Mouse (Mus musculus): ENCODE measurements around the gene Arhgap30.

The Arhgap30 gene

GRCm38 (mm10) chr1:171378298-171378697 is 10.5 kb upstream of the Arhgap30 start:
- peak; percentile 80 for DNase-seq

DNA sequence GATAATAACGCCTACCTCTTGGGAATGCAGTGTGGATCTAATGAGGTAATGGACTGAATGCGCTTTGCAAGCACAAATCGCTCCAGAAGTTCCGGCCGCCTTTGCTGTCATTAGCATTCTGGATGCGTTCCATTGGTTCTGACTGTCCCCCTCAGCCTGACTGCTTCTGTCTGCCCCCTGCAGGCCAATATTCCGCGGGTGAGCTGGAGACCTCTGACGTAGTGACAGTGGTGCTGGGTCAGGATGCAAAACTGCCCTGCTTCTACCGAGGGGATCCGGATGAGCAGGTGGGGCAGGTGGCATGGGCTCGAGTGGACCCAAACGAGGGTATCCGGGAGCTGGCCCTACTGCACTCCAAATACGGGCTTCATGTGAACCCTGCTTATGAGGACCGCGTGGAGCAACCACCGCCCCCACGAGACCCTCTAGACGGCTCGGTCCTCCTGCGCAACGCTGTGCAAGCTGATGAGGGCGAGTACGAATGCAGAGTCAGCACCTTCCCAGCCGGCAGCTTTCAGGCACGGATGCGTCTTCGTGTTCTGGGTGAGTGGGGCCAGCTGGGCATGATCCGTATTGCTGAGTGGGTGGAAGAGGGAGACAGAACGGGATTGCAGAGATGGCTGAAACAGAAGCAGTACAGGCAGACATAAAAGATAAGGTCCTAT is 8.7 kb upstream of the Arhgap30 start:
- peak; percentile 90 for DNase-seq

- DNase-seq, result no peak
Measured at GRCm38 (mm10) chr1:171382096-171382620, 6.6 kb upstream of the Arhgap30 start.

- DNase-seq, result no peak
Measured at GRCm38 (mm10) chr1:171384361-171384760, 4.4 kb upstream of the Arhgap30 start.

DNA sequence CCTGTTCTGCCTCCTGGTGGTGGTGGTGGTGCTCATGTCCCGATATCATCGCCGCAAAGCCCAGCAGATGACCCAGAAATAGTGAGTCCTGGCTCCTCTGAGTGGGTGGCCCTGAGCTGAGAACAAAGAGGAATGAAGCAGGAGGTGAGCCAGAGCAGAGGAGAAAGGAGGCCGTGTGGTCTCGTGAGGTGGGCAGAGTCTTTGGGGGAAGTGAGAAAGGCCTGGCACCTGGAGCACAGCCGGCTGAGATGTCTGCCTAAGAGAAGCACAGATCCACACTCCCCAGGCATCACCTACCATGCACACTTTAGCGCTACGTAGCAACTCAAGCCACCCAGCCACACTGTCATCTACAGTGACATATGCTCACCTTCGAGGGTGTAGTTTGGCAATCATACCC is 3.6 kb upstream of the Arhgap30 start:
- no peak for DNase-seq

GRCm38 (mm10) chr1:171387099-171387498 is 1.7 kb upstream of the Arhgap30 start:
- no peak for DNase-seq

GRCm38 (mm10) chr1:171390101-171390500 is 1.3 kb downstream of the Arhgap30 start:
- no peak for DNase-seq

- DNase-seq, result no peak
Measured at GRCm38 (mm10) chr1:171401821-171402220, 13.1 kb downstream of the Arhgap30 start.

GRCm38 (mm10) chr1:171402991-171403390 is 14.2 kb downstream of the Arhgap30 start:
- no peak for DNase-seq

DNA sequence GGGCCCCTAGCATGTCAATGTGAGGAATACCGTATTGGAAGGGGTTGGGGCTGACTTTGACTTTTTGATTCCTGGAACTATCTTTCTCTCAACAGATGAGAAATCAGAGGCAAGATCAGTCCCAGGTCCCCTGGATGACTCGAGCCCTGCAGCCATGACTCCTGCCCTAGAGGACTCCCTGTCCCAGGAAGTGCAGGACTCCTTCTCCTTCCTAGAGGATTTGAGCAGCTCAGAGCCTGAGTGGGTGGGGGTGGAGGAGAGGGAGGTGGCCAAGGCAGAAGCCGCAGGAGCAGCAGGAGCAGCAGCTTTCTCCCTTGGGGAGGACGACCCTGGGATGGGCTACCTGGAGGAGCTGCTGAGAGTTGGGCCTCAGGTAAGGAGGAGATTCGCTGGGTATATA is 18.5 kb downstream of the Arhgap30 start:
- DNase-seq, result no peak

- no peak for DNase-seq
Measured at GRCm38 (mm10) chr1:171410231-171410630, 21.5 kb downstream of the Arhgap30 start.

DNA sequence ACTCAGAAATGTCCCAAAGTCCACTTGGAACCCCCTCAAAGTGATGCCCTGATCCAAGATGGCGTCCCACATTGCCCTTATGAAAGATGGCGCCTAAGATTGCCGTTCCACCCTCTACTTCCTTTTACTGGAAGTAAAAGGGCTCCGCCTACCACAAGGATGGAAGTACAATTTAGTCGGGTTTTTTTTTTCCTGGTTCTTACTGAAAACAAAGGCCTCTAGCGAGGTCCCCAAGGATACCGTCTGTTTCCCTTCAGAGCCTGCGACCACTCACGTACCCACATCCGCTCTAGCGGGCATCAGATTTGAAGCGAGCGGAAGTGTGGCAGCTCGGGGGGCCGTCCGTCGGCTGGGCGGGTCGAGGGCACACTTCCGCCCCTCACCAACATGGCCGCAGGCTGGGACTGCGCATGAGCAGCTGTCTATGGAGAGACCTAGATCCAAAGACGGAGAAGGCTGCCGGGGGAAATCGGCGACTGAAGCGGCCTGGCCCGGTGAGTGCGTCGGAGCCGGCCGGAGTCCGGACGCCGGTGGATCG is 22.3 kb downstream of the Arhgap30 start, which contains the start of gene Usf1:
Usf1 (plus strand) TSS at position 367 of the 538 bp plus-strand sequence.
- peak; percentile 95 for DNase-seq

DNA sequence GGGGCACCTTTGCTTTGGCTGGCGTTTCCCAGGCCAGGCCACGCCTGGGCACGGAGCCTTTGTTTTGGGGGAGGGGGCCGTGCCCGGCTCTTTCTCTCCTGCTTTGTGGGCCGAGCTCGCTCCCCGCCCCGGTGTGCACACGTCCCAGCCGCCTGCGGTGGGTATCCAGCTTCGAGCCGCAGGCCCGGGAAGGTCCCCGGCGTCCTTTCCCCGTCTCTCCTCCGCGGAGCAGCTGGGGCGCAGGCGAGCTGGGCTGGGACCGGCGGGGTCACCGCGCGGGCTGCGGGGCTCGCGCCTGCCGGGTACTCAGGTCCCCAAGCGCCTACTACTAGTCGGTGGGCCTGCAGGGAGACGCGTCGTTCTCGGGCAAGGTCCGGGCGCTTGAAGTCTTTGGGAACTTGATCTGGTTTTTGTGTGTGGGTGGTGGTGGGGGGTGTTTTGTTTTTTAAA is 22.8 kb downstream of the Arhgap30 start:
- no peak for DNase-seq

- DNase-seq, result peak; percentile 40
Measured at GRCm38 (mm10) chr1:171412001-171412441, 23.3 kb downstream of the Arhgap30 start.

GRCm38 (mm10) chr1:171412446-171412845 is 23.7 kb downstream of the Arhgap30 start:
- no peak for DNase-seq

- no peak for DNase-seq
Measured at GRCm38 (mm10) chr1:171413608-171414007, 24.9 kb downstream of the Arhgap30 start.

- DNase-seq, result no peak
Measured at GRCm38 (mm10) chr1:171418660-171419059, 29.9 kb downstream of the Arhgap30 start, which contains the start of gene Tstd1. Gene Tstd1 (plus strand): TSS chr1:171418872.

DNA sequence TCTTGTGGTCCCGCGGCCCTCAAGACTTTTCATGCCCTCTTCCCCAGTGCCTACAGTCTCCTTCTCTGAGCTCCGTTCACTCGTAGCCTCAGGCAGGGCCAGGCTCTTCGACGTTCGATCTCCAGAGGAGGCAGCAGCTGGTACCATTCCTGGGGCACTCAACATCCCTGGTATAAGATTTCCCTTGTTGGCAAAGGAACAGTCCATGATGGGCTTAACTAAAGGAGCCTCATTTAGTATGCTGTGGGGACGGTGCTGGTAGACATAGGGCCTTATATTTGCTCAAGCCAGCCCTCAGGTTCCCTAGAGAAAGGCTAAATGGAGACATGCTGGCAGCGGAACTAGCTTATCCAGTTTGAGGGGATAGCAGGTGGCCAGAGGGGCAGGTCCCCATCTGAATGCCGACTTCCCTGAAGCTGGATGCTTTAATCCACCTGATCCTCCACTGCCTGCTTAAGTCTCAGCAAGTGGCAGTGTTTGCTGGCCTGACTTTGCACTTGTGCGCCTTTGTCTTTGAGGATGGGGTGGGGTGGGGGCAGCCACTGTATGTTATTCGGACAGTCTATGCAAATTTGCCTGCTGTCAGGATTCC is 30.6 kb downstream of the Arhgap30 start:
- DNase-seq, result no peak

DNA sequence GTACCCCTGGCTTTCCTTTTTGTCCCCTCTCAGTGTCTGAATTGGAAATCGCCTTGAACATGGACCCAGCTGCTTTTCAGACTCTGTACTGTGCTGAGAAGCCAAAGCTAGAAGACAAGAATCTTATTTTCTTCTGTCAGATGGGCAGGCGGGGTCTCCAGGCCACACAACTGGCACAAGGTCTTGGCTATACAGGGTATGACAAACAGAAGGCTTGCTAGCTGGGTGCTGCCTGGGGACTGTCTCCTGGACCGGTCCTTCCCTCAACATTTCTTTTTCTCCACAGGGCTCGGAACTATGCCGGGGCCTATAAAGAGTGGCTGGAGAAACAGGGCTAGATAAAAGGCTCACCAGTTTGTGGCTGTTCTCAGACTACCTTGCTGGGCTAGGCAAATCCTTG is 31.2 kb downstream of the Arhgap30 start:
- no peak for DNase-seq

- DNase-seq, result no peak
Measured at GRCm38 (mm10) chr1:171422504-171423095, 33.8 kb downstream of the Arhgap30 start.

- no peak for DNase-seq
Measured at GRCm38 (mm10) chr1:171424638-171425037, 35.9 kb downstream of the Arhgap30 start.

DNA sequence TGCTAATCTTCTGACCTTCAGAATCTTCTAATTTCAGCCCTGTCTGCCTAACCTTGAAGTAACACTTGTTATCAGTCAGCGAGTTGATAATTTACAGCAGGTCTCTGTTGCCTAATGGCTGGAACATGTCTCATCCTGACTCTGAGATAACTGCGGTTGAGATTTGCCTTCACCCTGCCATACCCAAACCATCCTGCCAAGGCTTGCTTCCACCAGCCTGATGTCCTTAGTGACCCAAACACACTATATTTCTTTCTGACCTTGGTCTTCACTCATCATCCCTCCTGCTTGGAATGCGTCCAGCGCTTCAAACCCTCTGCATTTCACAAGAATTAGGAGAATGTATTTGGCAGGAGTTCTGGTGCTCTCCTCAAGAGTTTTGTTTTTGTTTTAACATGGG is 36.4 kb downstream of the Arhgap30 start:
- no peak for DNase-seq

GRCm38 (mm10) chr1:171432158-171432557 is 43.4 kb downstream of the Arhgap30 start:
- DNase-seq, result no peak

Data from cerebellum, adult 9-11 months (tissue).